Mouse (Mus musculus) megakaryocyte progenitor cell, adult 5-6 weeks (primary cell): ENCODE measurements at regions not wholly inside any gene's neighbourhood (a gene's known extent, or its start where the extent isn't known, plus 50 kb on each side); places are given as distances from the start of the nearest gene placed in this dataset.

Source experiments
- ATAC-seq: replicated peaks from 2 replicates; pipeline ENCODE4 v1.8.0; 2016; ENCODE audit warnings: mild to moderate bottlenecking, moderate TSS enrichment, inconsistent platforms; ENCODE audit not compliant: poor library complexity

DNA sequence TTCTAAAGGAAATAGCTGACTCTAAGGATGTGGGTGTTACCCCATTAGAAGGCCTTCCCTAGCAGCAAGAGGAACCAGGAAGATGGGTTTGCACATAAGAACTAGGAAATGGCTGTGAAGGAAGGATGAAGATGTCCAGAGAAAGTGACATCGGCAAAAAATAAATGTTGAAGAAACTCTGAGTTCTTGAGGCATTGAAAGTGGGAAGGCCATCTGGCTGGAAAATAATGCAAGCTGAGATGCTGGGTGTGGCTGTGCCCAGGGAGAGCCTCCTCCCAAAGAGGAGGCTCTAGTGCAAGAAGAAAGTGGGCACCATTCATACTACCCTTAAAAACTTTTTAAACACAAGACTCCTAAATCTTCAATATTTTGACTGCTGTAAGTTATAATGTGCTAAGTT is 99.9 kb upstream of the F13a1 start:
- ATAC-seq: no peak

DNA sequence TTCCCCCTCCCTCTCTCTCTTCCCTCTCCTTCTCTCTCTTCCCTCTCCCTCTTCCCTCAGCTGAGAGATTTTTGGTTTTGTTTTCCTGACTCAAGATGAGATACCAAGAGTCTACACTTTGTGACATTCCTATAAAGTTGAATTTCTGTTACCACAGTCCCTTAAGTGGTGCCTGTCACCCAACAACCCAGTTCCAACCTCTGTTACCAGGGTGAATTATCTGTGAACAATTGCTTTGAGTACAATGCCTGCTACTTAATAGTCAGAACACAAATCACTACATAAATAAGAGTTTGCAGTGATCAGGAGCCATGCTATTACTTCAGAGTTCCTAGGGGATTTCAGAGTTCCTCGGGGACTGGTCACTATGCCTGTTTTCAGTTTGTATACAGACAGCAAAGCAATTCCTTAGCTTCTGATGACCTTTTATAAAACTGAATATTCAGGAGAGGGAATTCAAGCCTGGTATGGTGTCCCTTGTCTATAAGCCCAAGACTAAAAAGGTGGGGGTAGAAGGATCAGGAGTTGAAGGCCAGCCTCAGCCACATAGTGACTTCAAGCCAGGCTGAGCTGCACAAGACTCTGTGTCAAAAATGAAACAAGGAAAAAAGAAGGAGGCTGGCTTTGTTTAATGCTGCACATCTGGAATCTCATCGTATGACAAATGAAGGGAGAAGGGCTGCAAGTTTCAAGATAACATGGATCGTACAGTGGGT is 99.2 kb upstream of the F13a1 start:
- ATAC-seq: no peak

DNA sequence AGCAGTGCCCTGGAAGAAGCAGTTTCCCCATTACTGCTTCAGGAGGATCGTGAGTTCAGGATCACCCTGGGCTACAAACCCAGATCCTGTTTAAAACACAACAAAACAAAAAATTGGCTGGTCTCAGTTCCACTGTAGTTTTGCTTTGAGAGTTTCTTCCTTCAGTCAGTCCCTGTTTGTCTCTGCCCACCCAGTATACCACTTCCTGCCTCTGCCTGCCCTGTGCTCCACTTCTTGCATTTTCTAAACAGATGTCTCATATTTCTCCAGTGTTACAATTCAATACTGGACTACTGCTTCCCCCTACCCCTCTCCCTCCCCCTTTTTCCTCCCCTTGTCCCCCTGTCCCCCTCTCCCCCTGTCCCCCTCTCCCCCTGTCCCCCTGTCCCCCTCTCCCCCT is 98.6 kb upstream of the F13a1 start:
- ATAC-seq: peak; percentile 61

DNA sequence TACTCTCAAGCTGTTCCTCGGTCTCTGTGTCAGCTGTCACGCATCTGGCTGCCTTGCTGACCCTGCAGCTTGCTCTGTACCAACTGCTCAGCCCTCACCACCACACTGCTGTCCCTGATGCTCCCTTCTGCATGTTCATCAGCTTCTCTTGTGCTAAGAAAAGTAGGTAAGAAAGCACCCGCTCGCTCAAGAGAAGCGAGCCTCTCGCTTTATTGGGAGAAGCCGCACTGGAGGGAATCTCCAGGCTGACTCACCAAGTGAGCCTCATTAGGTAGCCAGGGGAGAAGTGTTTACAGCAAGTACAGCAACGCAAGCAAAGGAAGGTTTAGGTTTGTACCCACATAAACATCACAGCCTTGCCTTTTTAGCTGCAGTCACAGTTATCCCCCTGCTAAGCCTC is 97.7 kb upstream of the F13a1 start:
- no peak for ATAC-seq

DNA sequence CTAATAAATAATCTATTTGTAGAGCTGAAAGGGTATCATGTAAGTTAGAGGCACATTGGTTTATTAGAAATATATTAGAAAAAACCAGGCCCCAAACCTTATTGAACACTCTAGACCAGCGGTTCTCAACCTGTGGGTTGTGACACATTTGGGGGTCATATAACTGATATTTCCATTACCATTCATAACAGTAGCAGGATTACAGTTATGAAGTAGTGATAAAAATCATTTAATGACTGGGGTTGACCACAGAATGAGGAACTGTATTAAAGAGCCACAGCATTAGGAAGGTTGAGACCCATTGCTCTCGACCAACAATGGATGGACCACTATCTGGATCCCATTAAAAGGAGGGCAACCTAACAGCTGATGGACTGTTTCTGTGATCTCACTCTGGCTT is 92.8 kb upstream of the F13a1 start:
- no peak for ATAC-seq

DNA sequence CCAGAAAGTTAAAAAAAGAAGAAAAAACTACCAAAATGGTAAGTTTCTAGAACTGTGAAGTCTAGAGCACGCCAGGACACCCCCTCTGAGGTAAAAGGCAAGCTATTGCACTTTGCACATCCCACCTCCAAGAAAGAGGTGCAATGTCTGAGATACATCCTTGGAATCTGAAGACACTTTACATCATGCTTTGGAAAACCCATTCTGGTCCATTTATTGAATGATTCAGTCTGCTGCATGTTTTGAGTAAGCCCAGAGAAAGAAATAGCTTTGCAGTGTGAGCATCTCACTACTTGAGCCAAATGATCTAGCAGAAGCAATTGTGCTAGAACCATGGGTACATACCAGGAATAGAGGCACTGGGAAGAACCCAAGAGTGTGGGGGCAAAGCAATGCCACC is 85.1 kb upstream of the F13a1 start:
- ATAC-seq: no peak

DNA sequence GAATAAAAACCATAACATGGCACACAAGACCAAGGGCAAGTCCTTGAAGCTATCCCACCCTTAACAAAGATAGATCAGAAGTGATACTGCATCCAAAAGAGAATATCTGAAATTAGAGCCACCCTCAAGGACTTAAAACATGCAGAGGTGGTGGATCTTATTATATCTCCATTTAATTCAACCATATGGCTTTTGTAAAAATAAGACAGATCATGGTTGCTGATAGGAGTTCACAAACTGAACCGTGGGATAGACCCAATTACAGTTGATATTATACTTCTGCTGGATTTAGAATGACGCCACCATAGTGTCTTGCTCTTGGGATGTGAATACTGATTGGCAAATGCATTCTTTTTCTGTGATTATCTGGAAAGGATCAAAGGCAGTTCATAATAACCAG is 84.5 kb upstream of the F13a1 start:
- no peak for ATAC-seq

DNA sequence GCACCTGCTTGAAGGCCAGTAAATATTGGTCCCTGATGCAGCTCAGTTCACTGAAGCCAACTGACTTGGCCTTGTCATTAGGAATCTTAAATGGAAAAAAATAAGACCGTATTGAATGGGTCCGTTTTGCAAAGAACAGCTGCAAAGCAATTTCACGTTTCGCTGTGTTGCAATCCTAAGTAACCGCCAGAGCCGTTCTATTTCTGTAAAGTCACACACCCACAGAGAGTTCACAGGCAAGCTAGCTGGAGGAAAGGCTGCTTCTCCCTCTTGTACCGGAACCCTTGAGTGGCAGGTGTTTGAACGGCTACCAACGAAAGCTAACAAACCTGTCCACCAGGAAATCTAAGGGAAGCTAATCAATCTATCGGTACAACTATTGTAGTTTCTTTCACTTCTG is 80.6 kb upstream of the F13a1 start:
- peak; percentile 95 for ATAC-seq

DNA sequence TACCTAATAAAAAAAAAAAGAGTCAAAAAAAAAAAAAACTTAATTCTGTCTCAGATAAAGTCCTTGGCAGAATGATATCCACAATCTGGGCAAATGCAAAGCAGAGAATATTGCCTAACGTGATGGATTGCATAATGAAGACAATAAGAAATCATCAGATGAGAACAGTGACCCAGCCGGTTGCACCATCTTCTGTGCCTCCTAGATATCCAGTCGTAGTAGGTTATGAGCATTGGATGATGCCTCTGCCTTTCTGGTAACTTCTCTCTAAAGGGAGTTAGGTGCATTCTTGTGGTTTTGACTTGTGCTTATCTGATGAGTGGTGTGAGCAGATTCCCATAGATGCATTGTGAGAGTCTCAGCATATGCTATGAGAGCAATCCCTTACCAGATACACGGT is 71.6 kb upstream of the F13a1 start:
- ATAC-seq: peak; percentile 94

DNA sequence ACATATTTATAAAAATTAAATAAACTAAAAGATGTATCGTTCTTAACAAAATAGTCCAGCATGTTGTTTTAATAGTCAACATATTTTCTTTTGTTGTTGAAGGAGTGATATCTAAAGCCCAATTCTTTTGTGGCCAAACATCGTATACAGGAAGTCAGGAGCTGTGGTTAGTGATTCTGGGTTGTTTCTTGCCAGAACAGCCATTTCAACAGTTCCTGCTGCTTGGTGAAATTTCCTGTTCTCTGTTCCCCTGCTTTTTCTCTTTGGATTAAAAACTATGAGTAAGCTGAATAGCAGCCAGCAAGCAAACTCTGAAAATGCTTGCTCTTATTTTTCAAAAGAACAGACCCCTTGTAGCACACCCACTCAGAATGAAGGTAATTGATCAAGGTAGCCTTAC is 70.2 kb upstream of the F13a1 start:
- peak; percentile 70 for ATAC-seq

DNA sequence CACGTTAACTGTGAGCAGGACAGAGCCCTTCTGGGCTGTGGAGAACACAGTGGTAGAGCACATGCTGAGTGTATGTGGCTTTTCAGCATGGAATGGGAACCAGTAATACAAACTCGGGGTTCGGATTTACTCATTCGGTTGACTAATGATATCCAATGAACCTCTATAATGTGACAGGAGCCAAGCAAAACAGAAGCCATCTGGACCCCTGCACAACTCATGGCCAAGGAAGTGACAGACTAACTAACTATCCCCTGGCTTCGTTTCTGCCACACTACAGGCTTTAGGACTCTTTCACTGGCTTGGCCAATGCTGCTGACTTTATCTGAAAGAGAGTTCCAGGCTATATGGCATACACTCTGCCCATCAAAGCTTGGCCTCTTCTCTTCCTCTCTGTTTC is 64.3 kb upstream of the F13a1 start:
- no peak for ATAC-seq

DNA sequence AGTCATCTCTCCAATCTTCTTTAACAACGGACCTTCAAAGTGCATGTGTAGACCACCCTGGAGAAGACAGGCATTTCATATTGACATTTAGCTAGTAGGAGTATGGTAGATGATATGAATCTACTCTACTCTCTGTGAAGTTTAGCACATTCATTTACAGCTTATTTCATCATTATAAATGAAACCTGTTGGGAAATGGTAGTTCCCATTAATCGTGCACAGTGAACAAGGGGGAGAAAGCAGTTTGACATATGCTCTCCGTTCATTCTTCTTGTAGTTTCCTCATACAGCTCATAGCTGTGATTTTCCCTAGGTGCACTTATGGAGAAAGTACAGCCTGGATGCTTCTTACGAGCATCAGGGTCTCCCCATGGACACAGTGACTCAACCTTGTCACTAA is 61.7 kb upstream of the F13a1 start:
- peak; percentile 44 for ATAC-seq

DNA sequence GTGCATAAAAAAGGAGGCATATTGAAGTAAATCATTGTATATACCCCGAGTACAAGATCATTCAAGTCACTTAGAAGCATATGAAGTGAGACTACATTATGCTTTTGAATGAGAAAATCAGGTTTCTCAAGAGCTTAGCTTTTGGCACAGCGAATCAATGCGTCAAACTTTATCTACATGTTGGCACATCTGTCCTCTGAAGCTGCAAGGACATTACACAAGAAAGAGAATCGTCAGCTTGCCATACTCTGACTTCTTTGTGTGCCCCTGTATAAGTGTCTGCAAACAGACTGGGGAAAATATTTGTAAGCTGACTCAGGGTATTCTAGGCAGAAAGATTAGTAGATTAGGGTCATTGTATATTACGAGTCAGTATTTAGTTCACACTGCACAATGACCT is 57.7 kb upstream of the F13a1 start:
- ATAC-seq: no peak

DNA sequence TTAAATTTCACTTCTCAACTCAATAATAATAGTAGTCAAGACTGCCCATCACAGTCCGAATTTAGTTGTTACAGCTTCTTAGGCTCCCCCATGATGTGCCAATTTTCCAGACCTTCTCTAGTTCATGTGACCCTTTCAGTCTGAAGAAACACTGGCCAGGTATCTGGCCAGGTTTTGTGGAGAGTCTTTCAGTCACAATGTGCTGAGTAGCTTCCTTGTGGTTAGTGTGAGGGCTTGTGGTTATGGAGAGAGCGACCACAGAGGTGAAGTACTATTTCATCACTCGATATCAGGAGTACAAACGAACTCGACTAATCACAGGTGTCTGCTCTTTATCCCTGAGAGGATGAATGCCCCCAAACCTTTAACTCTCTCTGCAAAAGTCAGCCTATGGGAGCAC is 56.0 kb upstream of the F13a1 start:
- ATAC-seq: peak; percentile 37; the same call in 1 of the 2 replicates

DNA sequence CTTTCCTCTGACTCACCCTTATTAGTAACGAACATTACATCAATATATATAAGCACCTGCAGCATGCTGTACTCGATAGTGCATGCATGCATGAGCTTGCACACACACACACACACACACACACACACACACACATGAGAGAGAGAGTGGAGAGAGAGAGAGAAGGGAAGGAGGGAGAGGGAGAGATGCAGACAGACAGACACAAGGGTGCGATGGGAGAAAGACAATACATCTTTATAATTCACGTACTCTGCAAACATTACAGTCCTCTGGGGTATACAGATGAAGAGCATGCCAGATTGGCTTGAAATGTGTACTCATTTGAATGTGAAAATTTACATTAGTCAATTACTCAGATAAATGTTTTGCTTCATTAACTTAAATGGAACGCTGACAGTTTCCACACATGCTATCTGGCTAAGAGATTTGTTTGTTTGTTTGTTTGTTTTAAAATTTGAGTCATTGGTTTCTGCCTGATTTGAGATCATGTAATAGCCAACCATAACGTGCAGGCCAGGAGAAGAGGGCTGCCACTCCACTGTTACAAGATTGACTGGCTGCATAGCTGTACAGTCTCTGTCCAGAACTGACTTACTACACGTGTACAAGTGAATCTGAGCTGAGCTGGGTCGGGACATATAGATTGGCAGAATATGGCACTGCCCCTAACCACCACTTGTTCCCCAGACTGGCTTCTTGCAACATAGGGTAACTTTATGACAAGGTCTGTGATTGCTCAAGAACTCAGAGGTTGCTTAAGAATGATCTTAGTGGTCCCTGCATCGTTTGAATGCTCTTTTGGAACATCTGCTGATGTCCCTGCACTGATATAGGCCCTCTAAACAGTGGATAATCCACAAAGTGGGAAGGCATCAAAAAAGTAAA is 54.6 kb upstream of the F13a1 start:
- ATAC-seq: peak; percentile 95

DNA sequence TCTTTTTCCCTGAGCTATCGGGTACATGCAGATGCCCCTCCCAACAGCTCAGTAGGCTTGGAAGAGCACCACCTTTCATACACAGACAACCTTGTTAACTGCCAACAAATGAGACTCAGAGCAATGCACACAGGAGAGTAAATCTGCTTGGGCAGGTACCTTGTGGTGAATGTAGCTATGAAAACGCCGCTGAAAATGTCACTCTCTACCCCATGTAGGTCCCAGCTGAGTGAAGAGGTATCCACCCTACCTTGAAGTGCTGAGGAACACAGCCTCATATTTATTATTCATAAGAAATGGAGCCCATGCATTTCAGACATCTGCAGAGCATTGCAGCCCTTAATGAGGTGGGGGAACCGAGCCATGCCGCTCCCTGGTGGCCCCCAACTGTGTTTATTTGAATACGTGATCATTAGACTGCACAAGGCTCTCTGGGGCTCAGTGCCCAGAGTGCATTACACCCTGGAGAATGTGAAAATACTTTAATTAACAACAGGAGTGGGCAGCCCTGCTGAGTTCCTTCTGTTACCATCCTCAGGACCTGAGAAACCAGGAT is 53.8 kb upstream of the F13a1 start:
- no peak for ATAC-seq

DNA sequence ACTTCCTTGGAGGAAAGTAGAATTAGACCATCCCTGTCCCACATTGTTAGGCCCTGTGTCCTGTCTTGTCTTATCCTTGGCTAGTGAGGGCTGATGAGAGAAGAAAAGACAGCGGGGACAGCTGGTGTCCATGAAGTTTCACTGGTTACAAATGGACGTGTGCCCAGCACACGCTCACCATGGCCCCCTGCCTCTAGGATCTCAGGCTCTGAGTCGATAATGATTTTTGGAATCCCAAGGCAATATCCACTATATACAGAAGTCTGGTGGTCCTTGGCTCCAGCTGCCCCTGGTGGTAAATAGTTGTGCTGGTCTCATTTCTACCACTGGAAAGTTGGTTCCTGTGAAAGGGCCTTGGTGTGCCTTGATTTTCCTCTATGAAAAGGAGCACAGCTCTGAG is 51.7 kb upstream of the F13a1 start:
- no peak for ATAC-seq
